Mouse (Mus musculus) ES-Bruce4 (cell line): ENCODE data around the gene Tuba3a.

Experiments
- CTCF ChIP-seq: IDR thresholded peaks from one replicate; pipeline ENCODE4 v1.8.1; 2011; ENCODE audit warnings: low read depth, low read length
- EP300 ChIP-seq: IDR thresholded peaks from 2 replicates; pipeline ENCODE4 v1.6.1; 2011; ENCODE audit warnings: low read depth, low read length; ENCODE audit not compliant: insufficient read depth

DNA sequence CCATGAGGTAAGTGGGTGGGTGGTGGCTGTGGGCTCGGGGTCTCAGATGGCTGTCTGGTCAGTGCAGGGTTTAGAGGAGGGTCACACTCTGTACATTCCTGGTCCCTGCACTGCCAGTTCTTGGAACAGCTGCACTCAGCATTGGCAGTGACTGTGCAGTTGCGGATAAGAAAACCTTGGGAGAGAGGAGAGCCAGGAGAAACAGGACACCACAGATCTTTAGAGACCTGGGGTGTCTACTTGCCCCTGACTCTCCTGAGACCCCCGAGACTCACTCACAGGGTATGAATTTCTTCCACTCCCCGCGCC lies 51.4 kb downstream of the Tuba3a start:
- TF ChIP-seq CTCF: no peak
- no peak for TF ChIP-seq EP300
